Mouse (Mus musculus) bone marrow macrophage, adult 2 months (primary cell): ENCODE measurements around the gene Ggct.

Experiments used
- CTCF ChIP-seq: IDR thresholded peaks from 2 replicates; pipeline ENCODE4 v1.5.1; 2012; ENCODE audit warnings: low read depth, mild to moderate bottlenecking, low read length, moderate library complexity
- POLR2A ChIP-seq: IDR thresholded peaks from 2 replicates; pipeline ENCODE4 v1.6.1; 2012; ENCODE audit warnings: mild to moderate bottlenecking, low read depth, low read length, borderline replicate concordance

DNA sequence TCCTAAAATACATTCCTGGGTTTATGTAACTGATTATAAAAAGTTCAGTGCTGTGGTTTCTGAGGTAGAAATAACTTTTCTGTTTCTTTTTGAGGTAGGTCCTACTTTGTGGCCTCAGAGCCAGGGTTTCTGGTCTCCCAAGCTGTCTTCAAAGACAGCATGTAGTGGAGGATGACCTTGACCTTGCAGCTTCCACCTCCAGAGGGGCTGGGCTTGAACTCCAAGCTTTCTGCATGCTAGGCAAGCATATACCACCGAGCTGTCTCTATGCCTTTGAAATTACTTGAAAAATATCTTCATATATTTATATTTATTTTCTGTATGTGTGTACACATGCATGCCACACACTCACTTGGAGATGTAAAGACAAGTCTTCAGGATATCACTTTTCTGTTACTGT lies 47.3 kb upstream of the Ggct start:
- no peak for TF ChIP-seq CTCF
- TF ChIP-seq POLR2A: no peak
